Mouse (Mus musculus) adrenal gland, adult (tissue): Measurements from ENCODE around the gene 1700123L14Rik.
"Not testable (repeated sequence)": the region's sequence is repeated elsewhere in the genome, so short reads cannot be mapped to it uniquely, and the experiment has no call there.

Source experiments
- DNase-seq, 2 experiments: peaks; one replicate each; pipeline ENCODE4 v3.0.0; 2022 to 2023; ENCODE audit warnings: low spot score in 1 of 2; ENCODE audit not compliant: inconsistent age in 2 of 2

1700123L14Rik gene

GRCm38 (mm10) chr6:96165818-96166379 lies at the start of gene 1700123L14Rik:
1700123L14Rik (minus strand) TSS chr6:96166243.
- no peak for DNase-seq

GRCm38 (mm10) chr6:96205395-96205794 lies 39.4 kb upstream of the 1700123L14Rik start:
- no peak for DNase-seq

GRCm38 (mm10) chr6:96198991-96199390 lies 32.9 kb upstream of the 1700123L14Rik start:
- not testable (repeated sequence) for DNase-seq

- no peak for DNase-seq
These were observed 20.5 kb upstream of the 1700123L14Rik start for GRCm38 (mm10) chr6:96186517-96186916.

- DNase-seq = peak in 1 of 2 experiments; percentile 25
These were observed 17.3 kb upstream of the 1700123L14Rik start for GRCm38 (mm10) chr6:96183392-96183791.

GRCm38 (mm10) chr6:96178530-96178929 lies 12.5 kb upstream of the 1700123L14Rik start:
- DNase-seq = no peak

GRCm38 (mm10) chr6:96173681-96174080 lies 7.6 kb upstream of the 1700123L14Rik start:
- no peak for DNase-seq

GRCm38 (mm10) chr6:96167031-96167430 lies 988 bp upstream of the 1700123L14Rik start:
- no peak for DNase-seq

- DNase-seq = no peak
These were observed 640 bp downstream of the 1700123L14Rik start for GRCm38 (mm10) chr6:96165403-96165802.

- DNase-seq = no peak
These were observed 22.7 kb downstream of the 1700123L14Rik start for GRCm38 (mm10) chr6:96143326-96143725.

- peak; percentile 15 to 77 for DNase-seq
These were observed 49.3 kb downstream of the 1700123L14Rik start for GRCm38 (mm10) chr6:96116534-96117272.

GRCm38 (mm10) chr6:96116148-96116533 lies 49.9 kb downstream of the 1700123L14Rik start:
- no peak for DNase-seq
